Mouse (Mus musculus) heart, postnatal 25 days (tissue): Measurements from ENCODE around the gene Cpm. TPM values are rescaled to one million over a fixed set of nuclear protein-coding genes. Genes with fewer than 3 reads are reported as not detected.
A peak's percentile ranks its signal among the peaks of the same experiment; 100 is the strongest.

ENCODE experiments used
- DNase-seq: peaks from one replicate; pipeline ENCODE4 v3.0.0; 2022; ENCODE audit warnings: low spot score
- intact Hi-C: fragments of 180-260 bp; cut with DNase I; formaldehyde crosslinking; loops from one replicate; pipeline ENCODE4 v1.15.1; 2025
- total RNA-seq, 2 experiments: library from RNA; stranded (reverse); gene quantifications; 2 replicates each; pipeline ENCODE4 v1.2.3; 2021

Cpm gene
- total RNA-seq, 2 experiments from 2014 or later, result 3.9 to 4.5 TPM

GRCm38 (mm10) chr10:117667663-117668507, 38.6 kb downstream of the Cpm start:
- DNase-seq, result no peak
- intact Hi-C loops, result no loop called here

GRCm38 (mm10) chr10:117668546-117669300, 39.4 kb downstream of the Cpm start:
- no peak for DNase-seq
- intact Hi-C loops, result no loop called here

DNA sequence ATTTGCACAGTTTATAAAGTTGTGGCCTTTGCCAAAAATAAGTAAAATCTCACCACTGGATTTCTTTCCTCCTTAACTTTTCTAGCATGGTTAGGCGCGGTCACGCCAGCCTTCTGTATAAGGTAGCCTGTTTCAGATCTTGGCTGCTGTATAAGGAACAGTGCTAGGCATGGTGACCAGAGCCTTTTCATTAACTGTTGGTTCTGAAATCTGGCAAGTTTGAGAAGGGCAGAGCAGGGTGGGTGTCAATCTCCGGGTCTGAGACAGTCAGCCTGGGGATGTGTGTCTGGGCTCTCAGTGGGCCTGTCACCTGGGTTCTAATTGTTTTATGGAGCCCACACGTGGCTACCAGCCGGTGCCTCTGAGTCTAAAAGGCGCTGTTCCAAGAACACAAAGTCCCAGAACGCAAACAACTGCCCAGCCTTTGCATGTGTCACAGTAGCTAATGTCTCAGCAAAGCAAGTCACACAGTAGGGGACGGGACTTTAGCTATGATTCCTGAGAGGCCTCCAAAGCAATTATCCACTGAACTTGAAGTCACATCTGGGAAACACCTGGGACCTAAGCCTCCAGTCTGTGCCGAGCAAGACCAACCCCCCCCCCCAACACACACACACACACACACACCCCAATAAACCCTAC, 40.3 kb downstream of the Cpm start:
- intact Hi-C loops, result loop anchor here (10.0 kb wide), 1 partner anchor 305 kb away; no protein-coding TSS in a partner anchor
- no peak for DNase-seq

DNA sequence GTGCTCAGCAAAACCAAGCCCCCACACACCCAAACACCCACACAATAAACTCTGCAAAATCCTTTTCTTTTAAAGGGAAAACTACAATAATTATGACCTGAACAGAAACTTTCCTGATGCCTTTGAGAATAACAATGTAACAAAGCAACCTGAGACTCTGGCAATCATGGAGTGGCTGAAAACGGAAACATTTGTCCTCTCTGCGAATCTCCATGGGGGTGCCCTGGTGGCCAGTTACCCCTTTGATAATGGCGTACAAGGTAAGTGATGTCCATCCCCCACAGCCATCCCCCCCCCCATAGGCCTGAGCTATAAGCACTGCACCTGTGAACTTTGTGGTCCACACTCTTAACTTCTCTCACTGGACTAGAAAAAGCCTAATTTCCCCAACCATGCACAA, 40.8 kb downstream of the Cpm start:
- no peak for DNase-seq
- intact Hi-C loops, result loop anchor here (10.0 kb wide), 1 partner anchor 305 kb away; no protein-coding TSS in a partner anchor

DNA sequence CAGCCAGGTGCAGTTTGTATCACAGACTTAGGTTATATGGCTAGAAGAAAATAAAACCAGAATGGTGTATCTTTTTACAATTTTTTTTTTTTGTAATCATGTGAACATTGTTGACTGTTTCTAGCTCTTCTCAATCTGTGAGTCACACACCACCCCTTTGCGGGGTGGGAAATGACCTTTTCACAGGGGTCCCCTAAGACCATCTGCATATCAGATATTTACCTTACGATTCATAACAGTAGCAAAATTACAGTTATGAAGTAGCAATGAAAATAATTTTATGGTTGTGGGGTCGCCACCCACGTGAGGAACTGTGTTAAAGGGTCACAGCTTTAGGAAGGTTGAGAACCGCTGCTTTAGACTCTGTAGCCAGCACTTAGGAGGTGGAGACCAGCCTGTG, 41.5 kb downstream of the Cpm start:
- no peak for DNase-seq

GRCm38 (mm10) chr10:117671266-117671665, 42.0 kb downstream of the Cpm start:
- intact Hi-C loops, result loop anchor here (10.0 kb wide), 1 partner anchor 306 kb away; no protein-coding TSS in a partner anchor
- no peak for DNase-seq

More for the DNA sequence above, 41.5 kb downstream of the Cpm start:
- intact Hi-C loops, result loop anchor here (10.0 kb wide), 1 partner anchor 306 kb away; no protein-coding TSS in a partner anchor

GRCm38 (mm10) chr10:117671930-117672666, 42.8 kb downstream of the Cpm start:
- no peak for DNase-seq
- intact Hi-C loops, result loop anchor here (10.0 kb wide), 1 partner anchor 307 kb away; no protein-coding TSS in a partner anchor

GRCm38 (mm10) chr10:117672693-117673092, 43.4 kb downstream of the Cpm start:
- intact Hi-C loops, result loop anchor here (10.0 kb wide), 1 partner anchor 308 kb away; no protein-coding TSS in a partner anchor
- no peak for DNase-seq

DNA sequence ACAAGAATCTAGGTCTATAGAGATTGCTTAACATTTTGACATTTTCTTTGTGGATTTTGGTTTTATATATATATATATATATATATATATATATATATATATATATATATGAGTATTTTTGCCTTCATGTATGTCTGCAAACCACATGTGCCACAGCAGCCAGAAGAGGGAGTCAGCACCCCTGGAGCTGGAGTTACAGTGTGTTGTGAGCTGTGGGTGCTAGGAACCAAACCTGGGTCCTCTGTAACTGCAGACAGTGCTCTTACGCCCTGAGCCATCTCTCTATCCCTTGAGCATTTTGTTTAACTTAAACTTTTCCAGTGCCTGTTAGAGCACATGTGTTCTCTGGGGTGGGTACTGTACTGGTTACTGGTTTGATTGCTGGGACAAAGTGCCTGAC, 44.6 kb downstream of the Cpm start:
- DNase-seq, result no peak
- intact Hi-C loops, result loop anchor here (10.0 kb wide), 1 partner anchor 309 kb away; no protein-coding TSS in a partner anchor

GRCm38 (mm10) chr10:117674359-117675019, 45.2 kb downstream of the Cpm start:
- DNase-seq, result no peak
- intact Hi-C loops, result loop anchor here (10.0 kb wide), 1 partner anchor 310 kb away; no protein-coding TSS in a partner anchor

DNA sequence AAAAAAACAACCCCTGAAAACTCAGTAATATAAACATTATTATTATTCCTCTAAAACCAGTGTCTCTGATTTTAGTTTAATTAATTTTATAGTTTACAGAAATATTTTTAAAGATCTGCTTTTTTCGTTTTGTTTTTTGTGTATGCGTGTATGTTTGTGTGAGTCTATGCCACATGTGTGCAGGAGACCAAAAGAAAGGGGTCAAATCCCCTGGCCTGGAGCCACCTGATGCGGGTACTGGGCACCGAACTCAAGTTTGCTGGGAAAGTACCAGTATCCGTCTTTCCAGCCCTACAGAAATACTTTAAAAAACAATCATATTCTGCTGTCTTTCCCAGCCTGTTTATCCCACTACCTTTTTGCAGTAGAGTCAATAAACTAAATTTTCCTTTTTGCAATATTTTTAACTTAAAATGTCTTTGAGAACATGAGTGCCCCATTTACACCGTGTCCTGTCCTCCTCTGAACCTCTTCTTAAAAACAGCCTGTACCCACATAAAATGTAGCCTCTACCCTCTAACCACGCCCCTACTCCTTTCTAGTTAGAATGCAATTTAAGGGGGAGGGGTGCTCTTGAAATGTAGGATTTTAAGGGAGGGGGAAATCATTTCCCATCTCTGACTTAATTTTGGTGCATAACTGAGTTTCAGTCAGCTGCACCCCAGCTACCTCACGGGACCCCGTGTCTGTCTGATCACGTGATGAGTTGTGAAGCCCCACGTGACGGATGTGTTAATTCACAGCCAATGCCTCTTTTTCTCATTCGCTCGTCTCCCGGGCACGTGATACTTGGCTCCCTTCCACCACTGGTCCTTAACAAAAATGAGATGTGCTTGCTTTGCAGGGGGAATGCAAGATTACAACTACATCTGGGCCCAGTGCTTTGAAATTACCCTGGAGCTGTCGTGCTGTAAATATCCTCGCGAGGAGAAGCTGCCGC, 46.1 kb downstream of the Cpm start:
- intact Hi-C loops, result loop anchor here (2.0 to 10.0 kb wide), 2 partner anchors 161 to 311 kb away; no protein-coding TSS in a partner anchor
- peak; percentile 36 for DNase-seq

DNA sequence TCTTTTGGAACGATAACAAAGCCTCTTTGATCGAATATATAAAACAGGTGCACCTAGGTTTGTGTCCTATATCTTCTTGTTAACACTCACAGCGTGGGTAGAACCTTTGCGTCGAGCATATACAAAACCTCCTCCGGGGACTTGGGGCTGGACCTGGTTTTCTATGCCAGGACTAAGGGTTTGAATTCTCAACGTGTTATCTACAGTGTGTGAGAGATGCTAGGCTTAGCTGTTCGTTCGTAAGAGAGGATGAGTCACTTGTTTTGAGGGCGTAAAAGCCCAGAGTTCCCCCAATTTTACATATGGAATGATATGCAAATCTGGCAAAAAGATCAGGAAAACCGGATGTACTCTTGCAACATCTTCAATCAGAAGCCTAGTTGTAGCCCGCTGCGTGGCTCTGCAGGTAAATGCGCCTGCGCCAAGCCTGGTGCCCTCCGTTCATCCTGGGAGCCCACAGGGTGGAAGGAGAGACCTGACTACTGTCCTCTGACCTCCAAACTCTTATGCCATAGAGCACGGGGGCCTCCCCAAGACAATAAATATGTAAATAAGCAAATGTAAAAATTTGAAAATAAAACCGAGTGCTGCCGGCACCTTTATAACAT, 46.8 kb downstream of the Cpm start:
- no peak for DNase-seq
- intact Hi-C loops, result loop anchor here (2.0 to 10.0 kb wide), 2 partner anchors 161 to 311 kb away; no protein-coding TSS in a partner anchor

- no peak for DNase-seq
- intact Hi-C loops, result loop anchor here (1.0 to 10.0 kb wide), 3 partner anchors 162 to 312 kb away; no protein-coding TSS in a partner anchor
Observed at GRCm38 (mm10) chr10:117676644-117677313, 47.5 kb downstream of the Cpm start.

DNA sequence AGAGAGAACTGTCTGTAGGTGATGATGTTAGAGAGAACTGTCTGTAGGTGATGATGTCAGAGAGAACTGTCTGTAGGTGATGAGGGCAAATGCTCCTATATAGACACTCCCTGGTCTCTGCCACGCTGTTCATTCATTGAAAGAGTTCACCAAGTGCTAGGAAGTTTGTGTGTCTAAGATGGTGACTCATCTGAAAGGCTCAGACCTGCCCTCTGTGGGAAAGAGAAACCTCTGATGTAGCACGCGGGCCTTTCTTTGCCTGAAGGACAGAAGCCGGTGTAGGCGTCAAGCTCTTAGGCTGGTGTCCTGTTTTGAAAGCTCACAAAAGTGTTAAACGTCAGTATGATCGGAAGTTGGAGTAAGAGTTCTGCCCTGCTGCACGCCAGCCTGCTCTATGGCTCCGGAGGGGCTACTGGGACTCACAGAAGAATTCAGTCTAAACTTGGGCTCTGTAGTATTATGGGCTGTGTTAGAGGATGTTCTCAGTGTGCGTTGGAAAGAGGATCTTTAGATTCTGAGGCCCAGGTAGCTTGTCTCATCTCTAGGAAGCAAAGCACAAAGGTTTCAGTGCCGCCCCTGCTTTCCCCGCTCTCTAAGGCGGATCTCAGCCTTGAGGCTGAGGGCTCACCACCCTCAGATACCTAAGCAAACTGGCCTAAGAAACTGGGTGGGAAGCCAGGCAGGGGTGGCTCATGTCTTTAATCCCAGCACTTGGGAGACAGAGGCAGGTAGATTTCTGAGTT, 48.4 kb downstream of the Cpm start:
- no peak for DNase-seq
- intact Hi-C loops, result loop anchor here (1.0 to 10.0 kb wide), 3 partner anchors 163 to 313 kb away; no protein-coding TSS in a partner anchor

DNA sequence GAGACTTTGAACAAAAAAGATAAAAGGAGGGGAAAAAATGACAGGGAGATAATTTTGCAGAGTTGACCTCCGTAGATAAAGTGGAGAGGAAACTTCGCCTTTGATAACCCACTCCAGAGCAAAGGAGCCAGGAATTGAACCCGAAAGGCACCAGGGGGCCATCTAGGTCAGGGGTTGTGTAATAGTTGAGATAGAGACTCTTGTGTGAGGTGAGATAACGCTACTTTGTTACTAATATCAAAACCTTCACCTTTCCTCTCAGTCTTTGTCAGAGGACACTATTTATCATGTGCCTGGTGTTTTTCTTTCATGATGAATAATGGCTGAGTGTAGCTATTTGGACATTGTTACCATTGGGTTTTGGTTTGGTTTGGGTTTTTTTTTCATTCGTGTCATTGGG, 49.1 kb downstream of the Cpm start:
- intact Hi-C loops, result loop anchor here (10.0 kb wide), 1 partner anchor 314 kb away; no protein-coding TSS in a partner anchor
- DNase-seq, result no peak
